Mouse (Mus musculus): ENCODE measurements around the gene Trmt61a.

GRCm38 (mm10) chr12:111669961-111670360 is 7.9 kb upstream of the Trmt61a start:
- TF ChIP-seq CTCF (IDR thresholded peaks at IDR 0.05; ENCODE audit: insufficient read depth, low read length) = no peak
- no peak for TF ChIP-seq POLR2A (IDR thresholded peaks at IDR 0.05; ENCODE audit: borderline replicate concordance, extremely low read depth, low read depth, low read length)

Data from lung, adult 2 months (tissue).